Mouse (Mus musculus) intestine, postnatal 0 days (tissue): ENCODE data around the gene 9630041A04Rik. TPM values are rescaled to one million over a fixed set of nuclear protein-coding genes. Genes with fewer than 3 reads are reported as not detected.

Experiments used
- ATAC-seq: fragments of 200-750 bp; cut with Nextera tagmentation; 2 replicates; pipeline ENCODE4 v1.8.0; 2017; ENCODE audit warnings: mild to moderate bottlenecking, moderate TSS enrichment, moderate library complexity
- H3K27ac ChIP-seq: fragments of 300-500 bp; sonication (generic); 2 replicates; pipeline ENCODE4 v1.5.1; 2014; ENCODE audit warnings: mild to moderate bottlenecking, low read depth, low read length, moderate library complexity
- H3K27me3 ChIP-seq: fragments of 300-500 bp; sonication (generic); replicated peaks from 2 replicates; pipeline ENCODE4 v1.6.1; 2014; ENCODE audit warnings: low read length, mixed read lengths; ENCODE audit not compliant: control insufficient read depth, insufficient read depth
- H3K36me3 ChIP-seq: fragments of 300-500 bp; sonication (generic); 2 replicates; pipeline ENCODE4 v1.6.1; 2014; ENCODE audit warnings: mild to moderate bottlenecking, moderate library complexity; ENCODE audit not compliant: control insufficient read depth, insufficient read depth
- H3K4me1 ChIP-seq: fragments of 300-500 bp; sonication (generic); replicated peaks from 2 replicates; pipeline ENCODE4 v1.6.1; 2014; ENCODE audit warnings: antibody characterized with exemption, low read length, mixed read lengths; ENCODE audit not compliant: control insufficient read depth, insufficient read depth
- H3K4me2 ChIP-seq: fragments of 300-500 bp; sonication (generic); replicated peaks from 2 replicates; pipeline ENCODE4 v1.6.1; 2014; ENCODE audit warnings: low read depth, mild to moderate bottlenecking, moderate library complexity
- H3K4me3 ChIP-seq: fragments of 300-500 bp; sonication (generic); 2 replicates; pipeline ENCODE4 v1.5.1; 2014; ENCODE audit warnings: low read depth, low read length
- H3K9ac ChIP-seq: fragments of 300-500 bp; sonication (generic); 2 replicates; pipeline ENCODE4 v1.6.1; 2014; ENCODE audit warnings: mild to moderate bottlenecking, low read depth, low read length
- H3K9me3 ChIP-seq: fragments of 300-500 bp; sonication (generic); 2 replicates; pipeline ENCODE4 v1.6.1; 2016; ENCODE audit warnings: mixed run types; ENCODE audit not compliant: control insufficient read depth
- CTCF ChIP-seq: sonication (generic); IDR thresholded peaks from 2 replicates; pipeline ENCODE4 v1.5.1; 2016; ENCODE audit warnings: low read depth, mild to moderate bottlenecking, control low read depth, antibody characterized with exemption, moderate library complexity
- WGBS: fragments of 180-500 bp; shearing (Covaris S2); extraction: QIAGEN DNeasy Blood & Tissue Kit; methylation state at CpG from one replicate; pipeline ENCODE4 v1.1.7; 2014; 5-methylcytosine and 5-hydroxymethylcytosine counted together
- polyA plus RNA-seq: library from polyadenylated mRNA; unstranded; fragments of >200 nt; fragmentation: Nextera tagmentation; extraction: Ambion mirVana; gene quantifications from 2 replicates; pipeline ENCODE4 v1.2.1, GENCODE M21; 2015

Gene 9630041A04Rik
- polyA plus RNA-seq: not detected in 2 replicates

DNA sequence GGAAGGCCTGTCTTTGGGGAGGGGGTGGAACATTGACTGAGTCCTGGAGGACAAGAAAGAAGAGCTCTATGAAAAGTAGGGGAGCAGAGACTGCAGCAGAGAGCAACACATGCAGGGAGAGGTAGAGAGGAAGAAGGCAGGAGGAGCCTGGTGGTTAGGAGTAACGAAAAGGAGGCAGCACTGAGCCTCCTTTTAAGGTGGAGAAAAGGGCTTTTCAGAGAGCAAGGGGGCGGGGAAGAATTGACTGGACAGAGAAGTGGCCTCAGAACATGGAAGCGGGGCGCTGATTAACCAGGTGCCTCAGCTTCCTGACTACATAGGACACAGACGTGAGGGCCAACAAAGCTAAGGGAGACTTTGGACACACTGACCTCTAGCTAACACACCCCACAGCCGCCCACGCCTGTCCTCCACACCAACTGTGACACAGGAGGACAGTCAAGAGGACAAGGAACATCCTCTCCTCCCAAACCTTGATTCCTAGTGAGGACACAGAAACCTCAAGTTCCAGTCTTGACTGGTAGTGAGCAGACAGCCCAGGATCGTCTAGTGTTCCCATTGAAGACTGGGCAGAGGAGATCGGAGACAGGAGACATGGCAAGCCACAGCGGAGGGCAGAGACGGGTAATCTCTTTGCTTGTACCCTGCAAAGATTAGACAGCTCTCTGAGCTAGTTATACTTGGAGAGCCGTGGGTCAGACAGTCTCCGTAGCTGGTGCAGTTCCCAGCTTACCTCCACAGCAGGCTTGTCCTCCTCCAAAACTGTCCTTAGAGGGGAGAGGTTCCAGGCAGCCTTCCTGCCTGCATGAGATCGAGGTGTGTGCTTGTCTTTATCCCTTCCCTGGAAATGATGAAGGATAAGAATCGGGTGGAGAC lies at the start of gene 9630041A04Rik:
9630041A04Rik (plus strand) TSS at position 246 of the 876 bp plus-strand sequence.
- Histone ChIP-seq H3K9ac (no peak within 1 kb of the TSS), H3K27me3 (no peaks in the 10 kb centered on the region), H3K36me3 (no peaks in the 10 kb centered on the region), H3K9me3 (no peaks in the 10 kb centered on the region), H3K4me2 (no peak within 1 kb of the TSS), H3K4me3 (no peak within 1 kb of the TSS), H3K4me1 (no peaks in the 10 kb centered on the region), H3K27ac (no peak within 1 kb of the TSS)
- ATAC-seq: no peak
- WGBS: 81% methylated on average over 15 of the region's 15 CpGs
- no peak for TF ChIP-seq CTCF

GRCm38 (mm10) chr9:101823896-101824295 lies 37.7 kb upstream of the 9630041A04Rik start:
- H3K9me3 ChIP-seq: no peaks in the 10 kb centered on the region
- H3K4me2 ChIP-seq: no peak overlapping the region
- 89% methylated on average over 7 of the region's 7 CpGs for WGBS
- no peaks in the 10 kb centered on the region for H3K27me3 ChIP-seq
- H3K4me3 ChIP-seq: no peak overlapping the region
- H3K27ac ChIP-seq: no peak overlapping the region
- no peak for ATAC-seq
- no peaks in the 10 kb centered on the region for H3K36me3 ChIP-seq
- H3K4me1 ChIP-seq: no peaks in the 10 kb centered on the region
- H3K9ac ChIP-seq: no peak overlapping the region
- no peak for TF ChIP-seq CTCF

DNA sequence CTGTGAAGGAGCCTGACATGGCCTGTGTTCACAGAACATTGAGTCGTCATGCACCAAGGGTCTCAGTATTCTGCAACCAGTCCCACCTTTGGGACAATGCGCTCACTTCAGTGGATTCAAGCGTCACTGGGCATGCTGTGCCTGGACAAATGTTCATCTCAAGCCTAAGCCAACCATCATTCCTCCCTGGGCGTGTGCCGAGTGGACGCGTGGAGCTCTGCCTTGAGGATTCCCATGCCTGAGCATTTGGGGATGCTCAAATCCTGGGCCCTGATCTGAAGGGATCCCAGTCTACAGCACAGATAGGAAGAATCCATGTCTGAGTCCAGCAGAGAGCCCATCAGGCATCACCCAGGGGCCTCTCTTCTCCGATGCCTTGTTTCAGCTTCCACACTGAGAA lies 36.0 kb upstream of the 9630041A04Rik start:
- no peak for ATAC-seq
- Histone ChIP-seq H3K4me3 (no peak overlapping the region), H3K36me3 (no peaks in the 10 kb centered on the region), H3K27me3 (no peaks in the 10 kb centered on the region), H3K9ac (no peak overlapping the region), H3K9me3 (no peaks in the 10 kb centered on the region), H3K27ac (no peak overlapping the region), H3K4me1 (no peaks in the 10 kb centered on the region), H3K4me2 (no peak overlapping the region)
- 94% methylated on average over 8 of the region's 8 CpGs for WGBS
- no peak for TF ChIP-seq CTCF

DNA sequence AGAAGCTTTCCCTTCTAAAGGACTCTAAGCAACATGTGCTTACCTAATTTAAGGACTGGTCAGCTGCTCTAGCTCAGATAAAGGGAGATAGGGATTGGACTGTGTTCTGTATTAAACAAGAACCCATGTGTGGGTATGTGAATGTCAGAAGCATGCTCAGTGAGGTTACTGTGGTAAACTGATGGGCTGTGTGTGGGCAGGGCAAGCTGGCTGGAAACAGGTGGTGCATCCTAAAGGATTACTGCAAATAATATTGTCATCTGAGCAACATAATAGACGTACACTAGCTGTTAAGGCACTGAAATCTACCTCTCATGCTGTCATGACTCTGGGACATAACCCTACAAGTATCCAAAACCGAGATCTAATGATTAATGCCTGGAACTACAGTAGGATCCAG lies 28.0 kb upstream of the 9630041A04Rik start:
- no peak overlapping the region for H3K4me2 ChIP-seq
- H3K36me3 ChIP-seq: no peaks in the 10 kb centered on the region
- no peaks in the 10 kb centered on the region for H3K9me3 ChIP-seq
- H3K9ac ChIP-seq: no peak overlapping the region
- no peaks in the 10 kb centered on the region for H3K27me3 ChIP-seq
- no peak overlapping the region for H3K4me3 ChIP-seq
- H3K27ac ChIP-seq: no peak overlapping the region
- no peak for TF ChIP-seq CTCF
- no peaks in the 10 kb centered on the region for H3K4me1 ChIP-seq
- no peak for ATAC-seq
- 67% methylated on average over 2 of the region's 2 CpGs for WGBS

DNA sequence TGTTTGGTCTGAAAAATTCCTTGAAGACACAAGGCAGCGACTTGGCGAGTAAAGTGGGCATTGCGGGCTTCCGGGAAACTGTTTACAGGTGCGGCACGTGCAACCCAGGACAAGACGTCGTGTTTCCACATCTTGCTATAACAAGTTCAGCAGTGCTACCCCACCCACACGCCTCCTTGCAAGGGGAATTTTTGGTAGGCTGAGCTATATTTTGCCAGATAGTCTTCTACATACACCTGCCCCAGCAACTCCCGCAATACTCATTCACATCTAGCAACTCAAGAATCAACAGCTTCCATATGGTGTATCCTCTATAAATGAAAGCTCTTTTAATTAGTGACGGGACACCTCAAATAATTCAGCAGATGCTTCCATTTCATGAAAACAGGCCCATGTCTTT lies 20.5 kb upstream of the 9630041A04Rik start:
- 93% methylated on average over 11 of the region's 11 CpGs for WGBS
- H3K36me3 ChIP-seq: no peaks in the 10 kb centered on the region
- TF ChIP-seq CTCF: no peak

GRCm38 (mm10) chr9:101843893-101844292 lies 17.7 kb upstream of the 9630041A04Rik start:
- H3K36me3 ChIP-seq: no peaks in the 10 kb centered on the region
- WGBS: 57% methylated on average over 4 of the region's 4 CpGs
- no peak overlapping the region for H3K27ac ChIP-seq
- no peak for ATAC-seq
- H3K4me1 ChIP-seq: no peaks in the 10 kb centered on the region
- no peak overlapping the region for H3K4me2 ChIP-seq
- no peaks in the 10 kb centered on the region for H3K27me3 ChIP-seq
- TF ChIP-seq CTCF: no peak
- H3K9ac ChIP-seq: no peak overlapping the region
- no peak overlapping the region for H3K4me3 ChIP-seq
- no peaks in the 10 kb centered on the region for H3K9me3 ChIP-seq

More for the DNA sequence above, 20.5 kb upstream of the 9630041A04Rik start:
- Histone ChIP-seq H3K9me3 (no peaks in the 10 kb centered on the region), H3K27ac (no peak overlapping the region), H3K4me1 (no peaks in the 10 kb centered on the region), H3K9ac (no peak overlapping the region), H3K27me3 (no peaks in the 10 kb centered on the region), H3K4me2 (no peak overlapping the region), H3K4me3 (no peak overlapping the region)
- no peak for ATAC-seq
